Mouse (Mus musculus): Measurements from ENCODE around the gene Trabd2b.

DNA sequence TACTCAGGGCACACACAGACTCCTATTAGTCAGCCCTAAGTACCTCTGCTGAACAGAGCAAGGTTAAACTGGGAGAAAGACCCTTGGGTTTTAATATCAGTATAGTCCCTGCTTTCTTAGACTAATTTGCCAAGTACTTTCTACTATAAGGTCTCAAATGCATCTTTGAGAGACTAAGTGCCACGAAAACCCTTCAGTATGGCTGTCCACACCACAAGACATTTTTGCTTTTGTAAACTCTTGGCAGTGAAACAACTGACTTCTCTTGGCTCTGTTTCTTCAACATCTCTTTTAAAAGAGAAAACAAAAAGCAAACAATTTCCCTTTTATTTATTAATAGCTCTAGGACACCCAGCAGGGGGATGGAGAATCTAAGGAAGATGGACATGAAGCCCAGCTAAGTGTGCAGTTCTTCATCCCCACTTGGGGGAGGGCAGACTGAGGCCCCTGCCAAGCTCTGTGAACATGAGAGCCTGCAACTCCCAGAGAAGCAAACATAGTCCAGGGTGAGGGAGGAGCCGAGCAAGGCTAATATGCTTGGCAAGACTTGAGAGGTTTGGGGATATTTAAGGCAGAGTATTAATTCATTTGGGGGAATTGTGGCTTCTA is 18.9 kb upstream of the Trabd2b start:
- TF ChIP-seq CTCF (IDR thresholded peaks at IDR 0.05; ENCODE audit: low read depth, low read length) (no peak), POLR2A (IDR thresholded peaks at IDR 0.05; ENCODE audit: borderline replicate concordance, low read depth, low read length) (no peak)
